Mouse (Mus musculus): ENCODE measurements around the gene Edem1. TPM values are rescaled to one million over a fixed set of nuclear protein-coding genes. Genes with fewer than 3 reads are reported as not detected.

Gene Edem1
- 8.6 and 9.1 TPM in 2 replicates for polyA plus RNA-seq (2015; fragmentation: Nextera tagmentation; extraction: Ambion mirVana)

- Histone ChIP-seq H3K4me2 (peak within 1 kb of the TSS; percentile 90), H3K27ac (peak within 1 kb of the TSS; percentile 62), H3K9me3 (replicated peaks) (no peaks in the 10 kb centered on the region), H3K4me3 (peak within 1 kb of the TSS; percentile 93), H3K4me1 (peaks cover 25% of the 10 kb centered on the region), H3K36me3 (ENCODE audit: poor library complexity, severe bottlenecking) (peaks cover 4% of the 10 kb centered on the region; the same call in 1 of the 2 replicates), H3K9ac (peak within 1 kb of the TSS; percentile 91), H3K27me3 (no peaks in the 10 kb centered on the region)
- WGBS, result under 1% methylated on average over 59 of the region's 67 CpGs
- ATAC-seq, result peak; percentile 98
Measured at GRCm38 (mm10) chr6:108828234-108828868, at the start of gene Edem1. Gene Edem1 (plus strand): TSS chr6:108828641.

GRCm38 (mm10) chr6:108781865-108782264, 46.6 kb upstream of the Edem1 start:
- Histone ChIP-seq H3K36me3 (ENCODE audit: poor library complexity, severe bottlenecking) (no peaks in the 10 kb centered on the region), H3K4me2 (no peak overlapping the region), H3K27ac (no peak overlapping the region), H3K4me3 (no peak overlapping the region), H3K27me3 (no peaks in the 10 kb centered on the region), H3K4me1 (peaks cover 23% of the 10 kb centered on the region), H3K9ac (no peak overlapping the region), H3K9me3 (replicated peaks) (no peaks in the 10 kb centered on the region)
- 75% methylated on average over 6 of the region's 6 CpGs for WGBS
- no peak for ATAC-seq

DNA sequence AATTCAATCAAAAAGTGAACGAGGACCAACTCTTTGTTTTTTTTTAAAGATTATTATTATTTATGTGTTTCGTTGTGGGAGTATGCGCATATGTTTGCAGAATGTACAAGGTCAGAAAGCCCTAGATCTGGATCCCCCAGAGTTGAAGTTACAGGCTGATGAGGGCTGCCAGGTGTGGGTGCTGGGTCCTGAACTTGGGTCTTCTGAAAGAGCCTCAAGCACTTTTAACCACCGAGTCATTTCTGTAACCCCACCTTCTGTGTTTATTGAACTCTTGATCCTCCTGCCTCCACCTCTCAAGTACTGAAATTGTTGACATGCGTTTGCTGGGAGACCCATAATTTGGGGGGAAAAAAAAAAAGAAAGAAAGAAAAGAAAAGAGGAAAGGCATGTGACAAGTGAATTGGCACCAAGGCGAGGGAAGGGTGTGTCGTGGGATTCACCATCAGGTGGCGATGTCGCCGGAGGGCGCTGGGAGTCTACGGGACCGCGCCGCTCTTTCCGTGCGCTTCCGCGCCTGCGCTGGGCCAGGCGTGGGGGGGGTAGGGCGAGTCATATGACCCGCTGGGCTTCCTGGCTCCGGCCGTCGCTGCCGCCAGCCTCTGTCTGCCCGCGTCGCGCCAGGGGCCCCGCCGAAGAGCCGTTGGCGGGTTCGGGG, 45.8 kb upstream of the Edem1 start, which contains the start of gene Arl8b:
Gene Arl8b (plus strand): TSS at position 574 of the 658 bp plus-strand sequence.
- ATAC-seq, result peak; percentile 98
- no peaks in the 10 kb centered on the region for H3K27me3 ChIP-seq
- no peaks in the 10 kb centered on the region for H3K36me3 ChIP-seq (ENCODE audit: poor library complexity, severe bottlenecking)
- H3K4me3 ChIP-seq, result peak within 1 kb of the TSS; percentile 88
- peak within 1 kb of the TSS; percentile 93 for H3K9ac ChIP-seq
- 11% methylated on average over 32 of the region's 36 CpGs for WGBS
- no peaks in the 10 kb centered on the region for H3K9me3 ChIP-seq (replicated peaks)
- H3K4me1 ChIP-seq, result peaks cover 23% of the 10 kb centered on the region
- H3K27ac ChIP-seq, result peak within 1 kb of the TSS; percentile 78
- H3K4me2 ChIP-seq, result peak within 1 kb of the TSS; percentile 84

DNA sequence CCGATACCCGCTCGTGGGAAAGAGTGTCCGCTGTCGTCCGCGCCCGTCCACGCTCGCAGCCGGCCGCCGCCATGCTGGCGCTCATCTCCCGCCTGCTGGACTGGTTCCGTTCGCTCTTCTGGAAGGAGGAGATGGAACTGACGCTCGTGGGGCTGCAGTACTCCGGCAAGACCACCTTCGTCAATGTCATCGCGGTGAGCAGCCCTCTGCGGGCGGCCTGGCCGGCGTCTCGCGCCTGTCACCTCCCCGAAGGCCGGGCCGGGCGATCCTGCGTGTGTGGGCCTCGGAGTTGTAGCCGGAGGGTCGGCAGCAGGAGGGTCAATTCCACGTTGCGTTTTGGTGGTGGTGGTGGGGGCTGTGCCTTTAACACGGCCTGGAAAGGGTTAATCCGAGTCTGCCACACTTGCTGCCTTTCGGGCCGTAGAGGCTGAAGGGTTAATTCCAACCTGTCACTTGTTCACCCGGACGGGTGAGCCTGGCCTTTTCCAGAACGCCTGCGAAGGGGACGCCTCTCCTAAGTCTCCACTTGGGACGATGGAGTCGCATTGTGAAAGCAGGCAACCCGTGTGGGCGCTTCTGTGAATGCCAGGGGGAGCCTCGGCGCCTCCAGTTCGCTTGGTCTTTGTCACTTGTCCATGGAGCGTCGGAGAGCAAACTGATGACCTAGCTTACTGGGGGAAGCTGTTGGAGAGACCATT, 45.1 kb upstream of the Edem1 start:
- peak overlapping the region; percentile 78 for H3K27ac ChIP-seq
- no peaks in the 10 kb centered on the region for H3K27me3 ChIP-seq
- H3K36me3 ChIP-seq (ENCODE audit: poor library complexity, severe bottlenecking), result no peaks in the 10 kb centered on the region
- H3K4me2 ChIP-seq, result peak overlapping the region; percentile 84
- peak; percentile 81 for ATAC-seq
- H3K9ac ChIP-seq, result peak overlapping the region; percentile 93
- peaks cover 23% of the 10 kb centered on the region for H3K4me1 ChIP-seq
- H3K9me3 ChIP-seq (replicated peaks), result no peaks in the 10 kb centered on the region
- H3K4me3 ChIP-seq, result peak overlapping the region; percentile 88
- WGBS, result under 1% methylated on average over 54 of the region's 57 CpGs

- H3K27me3 ChIP-seq, result no peaks in the 10 kb centered on the region
- WGBS, result 37% methylated on average over 11 of the region's 11 CpGs
- H3K4me2 ChIP-seq, result peak overlapping the region; percentile 84
- no peaks in the 10 kb centered on the region for H3K9me3 ChIP-seq (replicated peaks)
- H3K4me1 ChIP-seq, result peaks cover 23% of the 10 kb centered on the region
- no peak overlapping the region for H3K27ac ChIP-seq
- H3K36me3 ChIP-seq (ENCODE audit: poor library complexity, severe bottlenecking), result no peaks in the 10 kb centered on the region
- no peak for ATAC-seq
- H3K4me3 ChIP-seq, result peak overlapping the region; percentile 88
- peak overlapping the region; percentile 93 for H3K9ac ChIP-seq
Measured at GRCm38 (mm10) chr6:108784056-108784455, 44.4 kb upstream of the Edem1 start.

- 73% methylated on average over 5 of the region's 5 CpGs for WGBS
- Histone ChIP-seq H3K4me1 (peaks cover 23% of the 10 kb centered on the region), H3K27ac (no peak overlapping the region), H3K9ac (peak overlapping the region; percentile 93; the same call in 1 of the 2 replicates), H3K36me3 (ENCODE audit: poor library complexity, severe bottlenecking) (no peaks in the 10 kb centered on the region), H3K9me3 (replicated peaks) (no peaks in the 10 kb centered on the region), H3K4me3 (peak overlapping the region; percentile 88), H3K27me3 (no peaks in the 10 kb centered on the region), H3K4me2 (peak overlapping the region; percentile 84)
- ATAC-seq, result no peak
Measured at GRCm38 (mm10) chr6:108784796-108785195, 43.6 kb upstream of the Edem1 start.

DNA sequence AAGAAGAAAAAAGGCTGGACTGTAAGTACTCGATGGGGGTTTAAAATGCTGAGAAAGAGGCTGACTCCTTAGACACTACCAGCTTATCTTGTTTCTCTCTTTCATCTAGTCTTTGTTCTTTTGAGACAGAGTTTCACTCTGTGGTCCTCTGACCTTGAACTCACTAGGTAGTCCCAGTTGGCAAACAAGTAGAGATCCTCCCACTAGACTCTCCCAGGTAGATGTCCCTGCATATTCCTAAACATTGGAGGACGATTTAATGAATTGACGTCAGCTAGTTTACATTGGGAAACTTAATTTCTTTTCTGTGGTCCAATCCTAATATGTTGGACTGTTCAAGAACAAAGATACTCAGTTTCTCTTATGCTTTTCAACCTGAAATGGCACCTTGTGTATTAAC, 42.9 kb upstream of the Edem1 start:
- WGBS, result 88% methylated on average over 3 of the region's 3 CpGs

GRCm38 (mm10) chr6:108791498-108791897, 36.9 kb upstream of the Edem1 start:
- no peaks in the 10 kb centered on the region for H3K36me3 ChIP-seq (ENCODE audit: poor library complexity, severe bottlenecking)
- 84% methylated on average over 5 of the region's 5 CpGs for WGBS
- H3K4me2 ChIP-seq, result no peak overlapping the region
- no peak overlapping the region for H3K4me3 ChIP-seq
- ATAC-seq, result no peak
- no peaks in the 10 kb centered on the region for H3K9me3 ChIP-seq (replicated peaks)
- H3K4me1 ChIP-seq, result peaks cover 11% of the 10 kb centered on the region
- H3K27ac ChIP-seq, result no peak overlapping the region
- H3K9ac ChIP-seq, result no peak overlapping the region
- no peaks in the 10 kb centered on the region for H3K27me3 ChIP-seq

More for the DNA sequence above, 42.9 kb upstream of the Edem1 start:
- no peaks in the 10 kb centered on the region for H3K9me3 ChIP-seq (replicated peaks)
- H3K36me3 ChIP-seq (ENCODE audit: poor library complexity, severe bottlenecking), result no peaks in the 10 kb centered on the region
- peaks cover 23% of the 10 kb centered on the region for H3K4me1 ChIP-seq
- no peaks in the 10 kb centered on the region for H3K27me3 ChIP-seq
- H3K9ac ChIP-seq, result no peak overlapping the region
- no peak for ATAC-seq
- no peak overlapping the region for H3K27ac ChIP-seq
- H3K4me2 ChIP-seq, result no peak overlapping the region
- no peak overlapping the region for H3K4me3 ChIP-seq

DNA sequence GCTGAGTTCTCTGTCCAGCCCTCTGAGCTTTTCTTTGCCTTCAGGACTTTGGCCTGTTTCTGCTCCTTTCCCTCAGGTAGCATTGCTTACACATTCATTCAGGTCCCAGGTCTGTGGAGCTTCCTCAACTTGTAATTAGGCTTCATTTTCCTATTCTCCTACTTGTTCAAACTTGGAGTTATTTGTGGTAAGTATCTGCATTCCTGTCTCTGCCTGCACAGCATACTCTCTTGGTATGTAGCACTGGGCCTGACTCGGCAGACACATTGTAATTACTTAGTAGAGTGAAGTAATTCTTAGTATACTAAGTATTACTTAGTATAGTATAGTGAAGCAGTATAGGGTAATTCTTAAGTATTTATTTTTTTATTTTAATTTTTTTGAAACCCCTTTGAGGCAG, 32.5 kb upstream of the Edem1 start:
- ATAC-seq, result no peak
- Histone ChIP-seq H3K9ac (no peak overlapping the region), H3K4me2 (no peak overlapping the region), H3K36me3 (ENCODE audit: poor library complexity, severe bottlenecking) (no peaks in the 10 kb centered on the region), H3K27ac (no peak overlapping the region), H3K4me1 (peaks cover 17% of the 10 kb centered on the region), H3K9me3 (replicated peaks) (no peaks in the 10 kb centered on the region), H3K4me3 (no peak overlapping the region), H3K27me3 (no peaks in the 10 kb centered on the region)
- 95% methylated on average over 1 of the region's 1 CpGs for WGBS

DNA sequence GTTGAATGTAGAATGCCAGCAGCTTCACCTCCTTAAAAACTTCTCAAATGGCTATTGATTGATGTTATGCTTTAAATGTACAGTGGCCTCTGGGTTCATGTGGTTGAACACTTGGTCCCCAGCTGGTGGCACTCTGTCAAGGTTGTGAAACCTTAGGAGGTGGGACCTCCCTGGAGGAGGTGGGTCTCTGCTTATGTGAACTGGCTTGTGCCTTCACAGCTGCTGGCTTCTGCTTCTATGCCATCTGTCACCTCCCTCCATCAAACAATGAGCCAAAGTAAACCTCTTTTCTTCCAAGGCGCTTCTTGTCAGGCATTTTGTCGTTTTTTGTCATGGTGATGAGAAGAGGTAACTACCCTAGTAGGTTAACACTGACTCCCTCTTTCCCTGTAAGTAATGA, 31.7 kb upstream of the Edem1 start:
- ATAC-seq, result peak; percentile 55; the same call in 1 of the 2 replicates
- no peak overlapping the region for H3K4me3 ChIP-seq
- H3K27me3 ChIP-seq, result no peaks in the 10 kb centered on the region
- H3K9ac ChIP-seq, result no peak overlapping the region
- H3K27ac ChIP-seq, result no peak overlapping the region
- no peaks in the 10 kb centered on the region for H3K36me3 ChIP-seq (ENCODE audit: poor library complexity, severe bottlenecking)
- peaks cover 17% of the 10 kb centered on the region for H3K4me1 ChIP-seq
- 45% methylated on average over 2 of the region's 2 CpGs for WGBS
- no peaks in the 10 kb centered on the region for H3K9me3 ChIP-seq (replicated peaks)
- H3K4me2 ChIP-seq, result no peak overlapping the region

GRCm38 (mm10) chr6:108805194-108805593, 23.2 kb upstream of the Edem1 start:
- 32% methylated on average over 1 of the region's 1 CpGs for WGBS
- peaks cover 23% of the 10 kb centered on the region for H3K4me1 ChIP-seq
- ATAC-seq, result peak; percentile 84
- peak overlapping the region; percentile 68 for H3K27ac ChIP-seq
- no peak overlapping the region for H3K4me2 ChIP-seq
- H3K9me3 ChIP-seq (replicated peaks), result no peaks in the 10 kb centered on the region
- H3K36me3 ChIP-seq (ENCODE audit: poor library complexity, severe bottlenecking), result no peaks in the 10 kb centered on the region
- H3K9ac ChIP-seq, result no peak overlapping the region
- H3K4me3 ChIP-seq, result no peak overlapping the region
- no peaks in the 10 kb centered on the region for H3K27me3 ChIP-seq

GRCm38 (mm10) chr6:108805871-108806270, 22.6 kb upstream of the Edem1 start:
- no peak for ATAC-seq

More at GRCm38 (mm10) chr6:108805871-108806270, 22.6 kb upstream of the Edem1 start:
- peaks cover 26% of the 10 kb centered on the region for H3K4me1 ChIP-seq
- no peaks in the 10 kb centered on the region for H3K9me3 ChIP-seq (replicated peaks)
- H3K27me3 ChIP-seq, result no peaks in the 10 kb centered on the region
- peak overlapping the region; percentile 80 for H3K27ac ChIP-seq
- no peak overlapping the region for H3K4me2 ChIP-seq
- WGBS, result 90% methylated on average over 7 of the region's 7 CpGs
- no peaks in the 10 kb centered on the region for H3K36me3 ChIP-seq (ENCODE audit: poor library complexity, severe bottlenecking)
- no peak overlapping the region for H3K9ac ChIP-seq
- H3K4me3 ChIP-seq, result no peak overlapping the region
